Mouse (Mus musculus) heart, embryonic 12.5 days (tissue): Measurements from ENCODE around the gene Pgf. TPM values are rescaled to one million over a fixed set of nuclear protein-coding genes. Genes with fewer than 3 reads are reported as not detected.

Experiments
- ATAC-seq: fragments of 200-750 bp; cut with Nextera tagmentation; 2 replicates; pipeline ENCODE4 v1.8.0; 2017; ENCODE audit warnings: moderate TSS enrichment, moderate library complexity; ENCODE audit not compliant: insufficient number of reproducible peaks, low FRiP score
- H3K27ac ChIP-seq: fragments of 300-500 bp; sonication (generic); 2 replicates; pipeline ENCODE4 v1.5.1; 2016; ENCODE audit warnings: mild to moderate bottlenecking, moderate library complexity; ENCODE audit not compliant: poor library complexity, severe bottlenecking
- H3K27me3 ChIP-seq: fragments of 300-500 bp; sonication (generic); replicated peaks from 2 replicates; pipeline ENCODE4 v1.6.1; 2016; ENCODE audit warnings: mild to moderate bottlenecking, moderate library complexity
- H3K36me3 ChIP-seq: fragments of 300-500 bp; sonication (generic); 2 replicates; pipeline ENCODE4 v1.6.1; 2016; ENCODE audit warnings: mild to moderate bottlenecking, moderate library complexity
- H3K4me1 ChIP-seq: fragments of 300-500 bp; sonication (generic); replicated peaks from 2 replicates; pipeline ENCODE4 v1.6.1; 2016; ENCODE audit warnings: mild to moderate bottlenecking
- H3K4me2 ChIP-seq: fragments of 300-500 bp; sonication (generic); 2 replicates; pipeline ENCODE4 v1.6.1; 2016; ENCODE audit warnings: mild to moderate bottlenecking, moderate library complexity
- H3K4me3 ChIP-seq: fragments of 300-500 bp; sonication (generic); 2 replicates; pipeline ENCODE4 v1.5.1; 2016; ENCODE audit warnings: mild to moderate bottlenecking
- H3K9ac ChIP-seq: fragments of 300-500 bp; sonication (generic); 2 replicates; pipeline ENCODE4 v1.6.1; 2016; ENCODE audit warnings: mild to moderate bottlenecking, moderate library complexity
- H3K9me3 ChIP-seq: fragments of 300-500 bp; sonication (generic); replicated peaks from 2 replicates; pipeline ENCODE4 v1.6.1; 2016; ENCODE audit warnings: mild to moderate bottlenecking, moderate library complexity
- WGBS: fragments of 180-500 bp; shearing (Covaris S2); methylation state at CpG from one replicate; pipeline ENCODE4 v1.1.7; 2016; 5-methylcytosine and 5-hydroxymethylcytosine counted together
- polyA plus RNA-seq: library from polyadenylated mRNA; unstranded; fragments of >200 nt; fragmentation: Nextera tagmentation; extraction: Ambion mirVana; gene quantifications from 2 replicates; pipeline ENCODE4 v1.2.1, GENCODE M21; 2016

The Pgf gene
- polyA plus RNA-seq, 1 experiment from 2014 or later, result 8.3 TPM

DNA sequence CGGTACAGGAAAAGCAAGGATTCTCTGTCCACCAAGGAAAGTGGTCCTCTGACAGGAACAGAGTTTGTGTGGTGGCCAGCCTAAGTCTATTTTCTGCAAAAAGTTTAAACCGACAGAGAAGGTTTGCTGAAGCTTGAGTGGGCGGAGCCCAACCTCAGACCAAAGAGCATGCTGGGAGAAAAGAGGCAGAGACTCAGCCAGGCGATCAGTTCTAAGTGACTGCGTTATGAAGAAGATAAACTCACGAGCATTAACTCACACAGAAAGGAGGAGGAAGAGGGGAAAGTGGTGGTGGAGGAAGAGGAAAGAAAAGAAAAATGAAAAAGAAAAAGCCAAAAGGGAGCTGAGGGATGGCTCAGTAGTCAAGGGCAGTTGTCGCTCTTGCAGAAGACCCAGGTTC, 12.7 kb upstream of the Pgf start:
- Histone ChIP-seq H3K9ac (no peak overlapping the region), H3K36me3 (no peaks in the 10 kb centered on the region), H3K4me3 (no peak overlapping the region), H3K4me2 (no peak overlapping the region), H3K27ac (no peak overlapping the region), H3K4me1 (peaks cover 31% of the 10 kb centered on the region), H3K27me3 (peaks cover 14% of the 10 kb centered on the region; the same call in 1 of the 2 replicates), H3K9me3 (no peaks in the 10 kb centered on the region)
- ATAC-seq, result no peak
- 72% methylated on average over 7 of the region's 7 CpGs for WGBS

DNA sequence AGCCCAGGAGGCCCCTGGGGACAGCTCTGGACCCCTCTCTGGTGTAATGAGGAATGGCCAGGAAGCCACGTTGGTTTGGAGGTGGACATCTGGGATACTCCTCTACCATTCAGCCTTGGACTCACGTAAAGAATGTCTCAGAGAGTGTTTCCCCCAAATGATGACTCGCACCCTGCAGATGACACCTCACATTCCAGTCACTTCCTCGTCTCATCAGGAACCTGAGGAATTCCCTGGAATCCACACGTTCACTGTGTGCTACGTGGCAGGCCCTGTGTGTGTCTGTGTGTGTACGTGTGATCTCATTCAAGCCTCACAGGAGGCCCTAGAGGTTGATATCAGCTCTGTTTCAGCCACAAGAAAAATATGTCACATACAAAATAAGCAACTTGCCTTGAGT, 8.8 kb upstream of the Pgf start:
- Histone ChIP-seq H3K4me2 (no peak overlapping the region), H3K4me1 (peaks cover 22% of the 10 kb centered on the region), H3K9me3 (no peaks in the 10 kb centered on the region), H3K4me3 (no peak overlapping the region), H3K36me3 (no peaks in the 10 kb centered on the region), H3K27me3 (peaks cover 22% of the 10 kb centered on the region), H3K27ac (peak overlapping the region; percentile 44; the same call in 1 of the 2 replicates), H3K9ac (no peak overlapping the region)
- ATAC-seq, result no peak
- WGBS, result 45% methylated on average over 7 of the region's 7 CpGs

DNA sequence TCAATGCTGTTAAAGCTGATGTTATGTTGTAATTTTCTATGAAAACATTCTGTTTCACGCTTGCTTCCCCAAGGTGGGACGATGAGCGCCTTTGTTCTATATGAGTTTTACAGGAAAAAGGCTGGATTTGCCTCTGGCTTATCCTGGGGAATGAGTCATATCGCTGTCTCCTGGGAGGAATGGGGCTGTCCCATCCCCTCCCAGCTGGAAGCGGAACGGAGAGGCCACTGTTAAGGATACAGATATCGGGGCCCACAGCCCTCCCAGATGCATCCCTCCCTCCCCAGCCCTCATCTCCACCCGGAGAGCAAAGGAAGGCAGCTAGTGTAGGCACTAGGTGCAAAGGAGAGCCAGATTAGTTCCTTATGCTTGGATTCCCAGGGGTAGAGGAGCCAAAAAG, 8.2 kb upstream of the Pgf start:
- Histone ChIP-seq H3K4me3 (no peak overlapping the region), H3K4me1 (peaks cover 26% of the 10 kb centered on the region), H3K9me3 (no peaks in the 10 kb centered on the region), H3K4me2 (no peak overlapping the region), H3K36me3 (no peaks in the 10 kb centered on the region), H3K9ac (no peak overlapping the region), H3K27ac (peak overlapping the region; percentile 44; the same call in 1 of the 2 replicates), H3K27me3 (peaks cover 28% of the 10 kb centered on the region)
- peak; percentile 69; the same call in 1 of the 2 replicates for ATAC-seq
- WGBS, result 26% methylated on average over 8 of the region's 8 CpGs

GRCm38 (mm10) chr12:85184118-85184517, 6.5 kb upstream of the Pgf start:
- peaks cover 43% of the 10 kb centered on the region for H3K27me3 ChIP-seq
- no peak for ATAC-seq
- no peak overlapping the region for H3K4me2 ChIP-seq
- no peaks in the 10 kb centered on the region for H3K36me3 ChIP-seq
- H3K9me3 ChIP-seq, result no peaks in the 10 kb centered on the region
- WGBS, result 52% methylated on average over 5 of the region's 5 CpGs
- H3K27ac ChIP-seq, result no peak overlapping the region
- peaks cover 26% of the 10 kb centered on the region for H3K4me1 ChIP-seq
- H3K4me3 ChIP-seq, result no peak overlapping the region
- H3K9ac ChIP-seq, result no peak overlapping the region

DNA sequence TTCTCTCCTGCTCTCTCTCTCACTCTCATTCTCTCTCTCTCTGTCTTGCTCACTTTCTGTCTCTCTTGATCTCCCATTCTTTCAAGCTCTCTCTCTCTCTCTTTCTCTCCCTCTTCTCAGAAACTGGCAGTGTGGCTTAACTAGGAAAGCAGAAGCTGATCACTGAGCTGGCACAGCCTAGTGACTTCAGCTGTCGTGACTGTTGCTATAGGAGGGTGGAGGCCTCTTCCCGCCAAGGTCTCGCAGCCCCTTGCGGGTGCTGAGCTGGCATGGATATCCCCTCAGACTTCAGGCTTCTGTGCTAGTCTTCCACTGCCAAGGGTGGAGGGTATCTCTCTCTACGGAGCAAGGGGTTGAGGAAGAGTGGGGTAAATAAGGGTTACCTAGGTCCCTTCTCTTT, 5.3 kb upstream of the Pgf start:
- no peak for ATAC-seq
- H3K4me3 ChIP-seq, result no peak overlapping the region
- peaks cover 26% of the 10 kb centered on the region for H3K4me1 ChIP-seq
- peaks cover 52% of the 10 kb centered on the region for H3K27me3 ChIP-seq
- H3K4me2 ChIP-seq, result no peak overlapping the region
- H3K36me3 ChIP-seq, result no peaks in the 10 kb centered on the region
- no peak overlapping the region for H3K9ac ChIP-seq
- 66% methylated on average over 5 of the region's 5 CpGs for WGBS
- no peaks in the 10 kb centered on the region for H3K9me3 ChIP-seq
- no peak overlapping the region for H3K27ac ChIP-seq

- peak overlapping the region; percentile 6; the same call in 1 of the 2 replicates for H3K4me2 ChIP-seq
- no peak overlapping the region for H3K4me3 ChIP-seq
- H3K27ac ChIP-seq, result no peak overlapping the region
- H3K9me3 ChIP-seq, result no peaks in the 10 kb centered on the region
- H3K27me3 ChIP-seq, result peaks cover 55% of the 10 kb centered on the region
- peaks cover 31% of the 10 kb centered on the region for H3K4me1 ChIP-seq
- no peak overlapping the region for H3K9ac ChIP-seq
- H3K36me3 ChIP-seq, result no peaks in the 10 kb centered on the region
- 24% methylated on average over 8 of the region's 8 CpGs for WGBS
- ATAC-seq, result no peak
These were observed 4.7 kb upstream of the Pgf start for GRCm38 (mm10) chr12:85182345-85182643.

DNA sequence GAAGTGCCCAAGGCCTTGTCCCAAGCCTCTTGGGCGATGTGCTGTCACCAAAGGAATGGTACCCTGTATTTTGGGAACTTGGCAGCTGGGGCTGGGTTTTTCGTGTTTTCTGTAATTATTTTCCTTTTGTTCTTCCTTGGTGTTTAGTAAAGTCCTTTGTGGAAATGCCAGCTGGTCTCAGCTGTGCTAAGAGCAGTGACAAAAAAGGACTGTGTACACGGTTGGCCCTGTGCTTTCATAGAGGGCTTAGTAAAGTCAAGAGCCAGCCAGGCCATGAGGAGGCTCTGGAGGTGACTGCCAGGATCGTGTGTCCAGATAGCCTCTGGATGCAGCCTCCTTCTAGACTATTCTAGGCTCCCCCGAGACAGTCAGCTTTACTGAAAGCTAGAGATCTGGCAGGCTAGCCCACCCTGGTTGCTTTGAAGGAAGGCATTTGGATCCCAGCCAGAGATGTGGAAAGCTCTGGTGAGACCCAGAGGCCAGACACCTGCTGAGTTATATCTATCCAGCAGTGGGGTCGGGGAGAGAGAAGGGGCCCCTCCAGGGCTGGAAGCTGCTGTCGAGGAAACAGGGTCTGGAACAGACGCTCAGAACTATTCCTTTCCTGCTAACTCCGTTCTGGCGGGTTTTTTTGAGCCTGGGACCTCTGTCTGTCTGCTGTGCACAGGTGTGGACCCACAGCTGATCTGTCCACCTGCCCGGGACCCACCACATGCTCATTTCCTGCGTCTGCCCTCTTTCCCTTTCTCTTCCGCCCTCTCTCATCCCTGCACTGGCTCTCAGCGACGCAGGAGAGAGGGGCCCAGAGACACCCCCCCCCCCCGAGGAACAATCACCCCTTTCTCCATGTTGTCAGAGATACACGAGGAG, 4.1 kb upstream of the Pgf start:
- Histone ChIP-seq H3K27me3 (peaks cover 55% of the 10 kb centered on the region), H3K36me3 (no peaks in the 10 kb centered on the region), H3K4me1 (peaks cover 34% of the 10 kb centered on the region), H3K4me3 (no peak overlapping the region), H3K9me3 (no peaks in the 10 kb centered on the region), H3K4me2 (peak overlapping the region; percentile 6), H3K27ac (no peak overlapping the region), H3K9ac (no peak overlapping the region)
- 0 out of 2 replicates have a peak, but pooled peaks have one; percentile 30 for ATAC-seq
- whole genome bisulfite sequencing, result 26% methylated on average over 17 of the region's 17 CpGs

DNA sequence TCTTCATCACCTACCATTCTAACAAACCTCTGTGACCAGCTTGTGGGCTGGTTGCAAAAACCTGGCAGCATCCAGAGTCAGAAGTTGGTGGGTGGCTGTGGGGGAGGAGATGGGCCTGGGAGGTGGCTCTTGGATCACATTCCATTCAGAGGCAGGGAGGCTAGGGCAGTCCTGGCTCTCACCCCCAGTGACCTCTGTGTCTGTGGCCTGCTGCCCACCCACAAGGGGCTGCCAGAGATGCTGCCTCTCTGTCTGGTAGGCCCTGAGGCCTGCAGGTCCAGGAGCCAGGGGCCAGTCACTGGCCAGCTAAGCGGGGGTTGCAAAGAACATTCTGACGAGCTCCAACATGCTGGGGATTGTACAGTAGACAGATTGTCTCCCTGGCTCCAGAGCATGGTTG, 704 bp upstream of the Pgf start:
- H3K36me3 ChIP-seq, result no peaks in the 10 kb centered on the region
- no peak overlapping the region for H3K4me2 ChIP-seq
- H3K4me1 ChIP-seq, result peaks cover 56% of the 10 kb centered on the region
- ATAC-seq, result no peak
- H3K27me3 ChIP-seq, result peaks cover 45% of the 10 kb centered on the region
- no peak overlapping the region for H3K9ac ChIP-seq
- H3K9me3 ChIP-seq, result no peaks in the 10 kb centered on the region
- no peak overlapping the region for H3K4me3 ChIP-seq
- 71% methylated on average over 2 of the region's 2 CpGs for WGBS
- H3K27ac ChIP-seq, result no peak overlapping the region

- peak overlapping the region; percentile 38 for H3K4me3 ChIP-seq
- 2% methylated on average over 32 of the region's 32 CpGs for WGBS
These were observed 605 bp downstream of the Pgf start for GRCm38 (mm10) chr12:85176846-85177523.

DNA sequence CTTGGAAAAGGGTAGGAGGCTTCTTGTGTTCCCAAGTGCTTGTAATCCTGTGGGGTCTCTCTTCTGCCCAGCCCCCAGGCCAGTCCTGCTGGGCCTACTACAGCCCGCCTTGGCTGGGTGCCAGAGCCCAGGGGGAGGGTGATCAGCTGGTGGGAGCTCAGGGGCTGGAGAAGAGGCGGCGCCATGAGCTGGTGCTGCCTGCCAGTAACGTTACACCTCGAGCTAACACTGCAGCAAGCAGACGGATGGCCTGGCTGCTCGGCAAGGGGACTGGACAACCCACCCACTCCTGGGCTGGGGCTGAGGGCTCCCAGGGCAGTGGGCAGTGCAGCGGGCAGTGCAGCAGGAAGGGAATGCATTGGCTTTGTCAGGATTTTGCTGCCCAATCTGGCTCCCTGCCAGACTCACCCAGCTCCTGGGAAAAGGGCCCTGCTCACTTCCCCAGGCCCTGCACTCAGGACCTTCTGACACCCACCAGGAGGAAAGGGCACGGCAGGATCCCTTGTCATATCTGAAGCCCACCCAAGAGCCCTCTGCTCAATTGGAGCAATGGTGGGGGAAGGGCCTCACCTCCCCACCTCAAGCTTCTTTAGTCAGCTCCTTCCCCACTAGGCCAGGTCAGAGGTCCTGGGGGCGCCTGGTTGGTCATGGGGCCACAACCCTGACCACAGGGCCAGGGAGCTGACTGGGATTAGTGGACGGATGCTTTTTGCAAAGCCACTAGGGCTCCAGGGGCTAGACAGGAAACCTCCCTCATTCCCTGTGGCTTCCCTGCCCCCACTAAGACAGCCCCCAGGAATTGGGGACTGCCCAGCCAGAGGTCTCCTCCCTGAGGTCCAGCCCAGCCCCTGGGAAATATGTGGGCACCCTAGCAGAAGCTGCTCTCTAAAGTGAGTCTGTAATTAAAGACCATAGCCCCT, 1.4 kb downstream of the Pgf start:
- H3K4me1 ChIP-seq, result peaks cover 53% of the 10 kb centered on the region
- H3K27ac ChIP-seq, result peak overlapping the region; percentile 60
- no peaks in the 10 kb centered on the region for H3K36me3 ChIP-seq
- ATAC-seq, result peak; percentile 75
- H3K27me3 ChIP-seq, result peaks cover 31% of the 10 kb centered on the region
- H3K9ac ChIP-seq, result peak overlapping the region; percentile 60
- peak overlapping the region; percentile 38 for H3K4me3 ChIP-seq
- H3K9me3 ChIP-seq, result no peaks in the 10 kb centered on the region
- H3K4me2 ChIP-seq, result peak overlapping the region; percentile 69
- WGBS, result 12% methylated on average over 11 of the region's 11 CpGs

More at GRCm38 (mm10) chr12:85176846-85177523, 605 bp downstream of the Pgf start:
- peaks cover 34% of the 10 kb centered on the region for H3K27me3 ChIP-seq
- ATAC-seq, result no peak
- H3K4me1 ChIP-seq, result peaks cover 61% of the 10 kb centered on the region
- no peaks in the 10 kb centered on the region for H3K9me3 ChIP-seq
- peak overlapping the region; percentile 69 for H3K4me2 ChIP-seq
- peak overlapping the region; percentile 33 for H3K9ac ChIP-seq
- no peak overlapping the region for H3K27ac ChIP-seq
- no peaks in the 10 kb centered on the region for H3K36me3 ChIP-seq
